Mouse (Mus musculus) MEL (cell line): ENCODE measurements at regions not wholly inside any gene's neighbourhood (a gene's known extent, or its start where the extent isn't known, plus 50 kb on each side); places are given as distances from the start of the nearest gene placed in this dataset.

ENCODE experiments used
- DNase-seq: peaks from one replicate; pipeline ENCODE4 v3.0.0; 2011; ENCODE audit warnings: low read depth, low spot score
- H3K27ac ChIP-seq: 2 replicates; pipeline ENCODE4 v1.5.1; 2012; ENCODE audit warnings: low read depth, mild to moderate bottlenecking, control low read depth, low read length, moderate library complexity; ENCODE audit not compliant: control insufficient read depth
- H3K27me3 ChIP-seq, 2 experiments: fragments of 150-350 bp in 1 of 2; sonication (generic) in 1 of 2; 2 replicates each; pipeline ENCODE4 v1.6.1; 2012; ENCODE audit warnings: low read length in 2 of 2, mild to moderate bottlenecking in 2 of 2, improper control_type of control experiment in 1 of 2, moderate library complexity in 1 of 2; ENCODE audit not compliant: insufficient read depth in 2 of 2, control insufficient read depth in 1 of 2
- H3K36me3 ChIP-seq, 2 experiments: 2 replicates each; pipeline ENCODE4 v1.6.1; 2012 to 2014; ENCODE audit warnings: low read length in 2 of 2, improper control_type of control experiment in 1 of 2, inconsistent platforms in 1 of 2, mild to moderate bottlenecking in 1 of 2; ENCODE audit not compliant: insufficient read depth in 2 of 2, control insufficient read depth in 1 of 2
- H3K4me1 ChIP-seq, 2 experiments: fragments of 150-350 bp in 1 of 2; sonication (generic) in 1 of 2; 2 replicates each; pipeline ENCODE4 v1.6.1; 2012; ENCODE audit warnings: low read length in 2 of 2, improper control_type of control experiment in 1 of 2, mild to moderate bottlenecking in 1 of 2; ENCODE audit not compliant: insufficient read depth in 2 of 2, control insufficient read depth in 1 of 2
- H3K4me3 ChIP-seq, 2 experiments: fragments of 150-350 bp in 1 of 2; sonication (generic) in 1 of 2; 2 replicates each; pipeline ENCODE4 v1.5.1; 2012; ENCODE audit warnings: low read depth in 2 of 2, low read length in 2 of 2, mild to moderate bottlenecking in 2 of 2, moderate library complexity in 2 of 2, control low read depth in 1 of 2, improper control_type of control experiment in 1 of 2; ENCODE audit not compliant: control insufficient read depth in 1 of 2, insufficient read depth in 1 of 2
- H3K79me2 ChIP-seq: 2 replicates; pipeline ENCODE4 v1.6.1; 2012; ENCODE audit warnings: mild to moderate bottlenecking, low read length, moderate library complexity; ENCODE audit not compliant: control insufficient read depth, poor library complexity, insufficient read depth
- H3K9ac ChIP-seq: 2 replicates; pipeline ENCODE4 v1.6.1; 2012; ENCODE audit warnings: low read depth, mild to moderate bottlenecking, control low read depth, low read length, moderate library complexity; ENCODE audit not compliant: control insufficient read depth, poor library complexity, severe bottlenecking
- H3K9me3 ChIP-seq: fragments of 150-350 bp; sonication (generic); replicated peaks from 2 replicates; pipeline ENCODE4 v1.6.1; 2012; ENCODE audit warnings: mild to moderate bottlenecking, low read length, improper control_type of control experiment, moderate library complexity; ENCODE audit not compliant: insufficient read depth
- BHLHE40 ChIP-seq: IDR thresholded peaks from 2 replicates; pipeline ENCODE4 v1.6.1; 2012; ENCODE audit warnings: low read depth, mild to moderate bottlenecking, inconsistent platforms, low read length, improper control_type of control experiment, borderline replicate concordance
- ELF1 ChIP-seq: IDR thresholded peaks from 2 replicates; pipeline ENCODE4 v1.6.1; 2014; ENCODE audit warnings: low read depth, mild to moderate bottlenecking, inconsistent platforms, low read length, improper control_type of control experiment, moderate library complexity
- EP300 ChIP-seq, 2 experiments: IDR thresholded peaks; 2 replicates each; pipeline ENCODE4 v1.6.1; 2011; ENCODE audit warnings: improper control_type of control experiment in 2 of 2, low read length in 2 of 2, low read depth in 1 of 2, mild to moderate bottlenecking in 1 of 2
- ETS1 ChIP-seq: IDR thresholded peaks from 2 replicates; pipeline ENCODE4 v1.6.1; 2012; ENCODE audit warnings: low read depth, mild to moderate bottlenecking, inconsistent platforms, low read length, improper control_type of control experiment, moderate library complexity
- GABPA ChIP-seq: IDR thresholded peaks from 2 replicates; pipeline ENCODE4 v1.6.1; 2012; ENCODE audit warnings: low read depth, mild to moderate bottlenecking, inconsistent platforms, low read length, improper control_type of control experiment, moderate library complexity
- GATA1 ChIP-seq: IDR thresholded peaks from 2 replicates; pipeline ENCODE4 v1.6.1; 2011; ENCODE audit warnings: low read depth, low read length, improper control_type of control experiment
- KAT2A ChIP-seq: conservative IDR thresholded peaks from 2 replicates; pipeline ENCODE4 v1.6.1; 2012; ENCODE audit warnings: low read depth, low read length, improper control_type of control experiment, inconsistent platforms
- MAFK ChIP-seq: IDR thresholded peaks from 2 replicates; pipeline ENCODE4 v1.6.1; 2011; ENCODE audit warnings: low read depth, mild to moderate bottlenecking, low read length, improper control_type of control experiment, borderline replicate concordance
- MAX ChIP-seq: IDR thresholded peaks from 2 replicates; pipeline ENCODE4 v1.6.1; 2011; ENCODE audit warnings: low read length, improper control_type of control experiment
- MAZ ChIP-seq: IDR thresholded peaks from 2 replicates; pipeline ENCODE4 v1.6.1; 2012; ENCODE audit warnings: low read depth, mild to moderate bottlenecking, inconsistent platforms, low read length, improper control_type of control experiment
- MXI1 ChIP-seq: IDR thresholded peaks from 2 replicates; pipeline ENCODE4 v1.6.1; 2011; ENCODE audit warnings: mild to moderate bottlenecking, low read depth, low read length, improper control_type of control experiment
- MYC ChIP-seq: IDR thresholded peaks from 2 replicates; pipeline ENCODE4 v1.6.1; 2011; ENCODE audit warnings: low read depth, mild to moderate bottlenecking, low read length, improper control_type of control experiment, moderate library complexity
- NELFE ChIP-seq: IDR thresholded peaks from 2 replicates; pipeline ENCODE4 v1.6.1; 2011; ENCODE audit warnings: low read depth, low read length, improper control_type of control experiment
- POLR2A ChIP-seq, 2 experiments: IDR thresholded peaks; 2 replicates each; pipeline ENCODE4 v1.6.1; 2011 to 2012; ENCODE audit warnings: low read length in 2 of 2, mild to moderate bottlenecking in 2 of 2, control low read depth in 1 of 2, improper control_type of control experiment in 1 of 2, low read depth in 1 of 2, moderate library complexity in 1 of 2; ENCODE audit not compliant: control insufficient read depth in 1 of 2, insufficient read depth in 1 of 2, poor library complexity in 1 of 2
- POLR2AphosphoS2 ChIP-seq: IDR thresholded peaks from 2 replicates; pipeline ENCODE4 v1.6.1; 2011; ENCODE audit warnings: low read length, improper control_type of control experiment
- RCOR1 ChIP-seq: IDR thresholded peaks from 2 replicates; pipeline ENCODE4 v1.6.1; 2012; ENCODE audit warnings: low read depth, mild to moderate bottlenecking, inconsistent platforms, low read length, improper control_type of control experiment
- SIN3A ChIP-seq: IDR thresholded peaks from 2 replicates; pipeline ENCODE4 v1.6.1; 2012; ENCODE audit warnings: low read length, improper control_type of control experiment, inconsistent platforms
- TAL1 ChIP-seq: IDR thresholded peaks from 2 replicates; pipeline ENCODE4 v1.6.1; 2012; ENCODE audit warnings: mild to moderate bottlenecking, inconsistent platforms, low read length, moderate library complexity, mixed read lengths
- TBP ChIP-seq: IDR thresholded peaks from 2 replicates; pipeline ENCODE4 v1.8.0; 2011; ENCODE audit warnings: low read depth, low read length, improper control_type of control experiment
- TCF12 ChIP-seq: IDR thresholded peaks from 2 replicates; pipeline ENCODE4 v1.6.1; 2014; ENCODE audit warnings: low read depth, mild to moderate bottlenecking, inconsistent platforms, low read length, improper control_type of control experiment, moderate library complexity
- UBTF ChIP-seq: IDR thresholded peaks from 2 replicates; pipeline ENCODE4 v1.6.1; 2012; ENCODE audit warnings: low read depth, mild to moderate bottlenecking, inconsistent platforms, low read length, improper control_type of control experiment, moderate library complexity, borderline replicate concordance; ENCODE audit not compliant: insufficient read depth
- USF1 ChIP-seq: IDR thresholded peaks from 2 replicates; pipeline ENCODE4 v1.6.1; 2014; ENCODE audit warnings: low read depth, mild to moderate bottlenecking, inconsistent platforms, low read length, improper control_type of control experiment, moderate library complexity
- ZKSCAN1 ChIP-seq: IDR thresholded peaks from 2 replicates; pipeline ENCODE4 v1.6.1; 2012; ENCODE audit warnings: low read depth, mild to moderate bottlenecking, inconsistent platforms, low read length, improper control_type of control experiment, moderate library complexity
- ZNF384 ChIP-seq: IDR thresholded peaks from 2 replicates; pipeline ENCODE4 v1.6.1; 2012; ENCODE audit warnings: low read depth, mild to moderate bottlenecking, inconsistent platforms, low read length, improper control_type of control experiment

DNA sequence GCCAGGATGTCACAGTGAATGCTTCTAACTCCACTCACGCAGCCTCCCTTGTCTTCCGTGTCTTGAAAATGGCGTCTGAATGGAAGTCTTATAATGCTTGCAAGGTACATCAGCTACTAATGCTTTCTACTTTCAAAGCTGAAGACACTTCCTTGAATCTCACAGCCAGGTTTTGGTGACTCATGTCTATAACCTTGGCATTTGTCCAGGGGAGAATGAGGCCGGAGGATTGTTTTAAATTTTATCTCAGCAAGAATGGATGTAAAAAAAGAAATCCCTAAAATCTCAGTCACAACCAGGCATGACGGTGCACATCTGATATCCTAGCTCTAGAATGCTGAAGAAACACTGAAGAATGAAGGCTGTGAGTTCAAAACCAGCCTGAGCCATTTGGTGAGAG lies 131.4 kb downstream of the Etnk1 start:
- Histone ChIP-seq H3K9me3 (no peaks in the 10 kb centered on the region), H3K27me3 (peaks cover 0 to 1% of the 10 kb centered on the region in 2 experiments; a peak in 1 of 4 replicates), H3K9ac (no peak overlapping the region), H3K79me2 (no peaks in the 10 kb centered on the region), H3K4me1 (no peaks in the 10 kb centered on the region), H3K4me3 (no peak overlapping the region), H3K36me3 (no peaks in the 10 kb centered on the region), H3K27ac (no peak overlapping the region)
- TF ChIP-seq RCOR1 (peak; percentile 18; the same call in 1 of the 2 replicates), EP300 (IDR thresholded peaks at IDR 0.05; ENCODE audit: low read depth in 1 of 2, low read length in 2 of 2) (no peak)
- peak; percentile 14 for DNase-seq

DNA sequence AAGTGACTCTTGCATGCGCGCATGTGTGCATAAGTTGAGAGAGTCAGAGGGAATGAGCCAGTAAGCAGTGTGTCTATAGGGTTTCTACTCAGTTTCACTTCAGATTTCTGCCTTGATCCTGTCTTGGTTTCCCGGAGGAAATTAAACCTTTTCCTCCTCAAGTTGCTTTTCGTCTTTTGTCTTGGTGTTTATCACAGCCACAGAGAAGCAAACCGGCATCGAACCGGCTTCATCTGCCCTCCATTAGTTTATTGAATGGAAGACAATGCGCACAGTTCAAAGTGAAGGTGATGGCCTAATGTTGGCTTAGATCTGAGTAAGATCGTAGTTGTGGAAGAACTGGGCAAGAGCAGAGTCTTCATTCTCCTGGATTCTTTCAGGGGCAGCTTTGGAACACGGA lies 134.4 kb downstream of the Etnk1 start:
- no peak overlapping the region for H3K9ac ChIP-seq
- no peak overlapping the region for H3K27ac ChIP-seq
- H3K79me2 ChIP-seq, result no peaks in the 10 kb centered on the region
- DNase-seq, result no peak
- peaks cover 0 to 1% of the 10 kb centered on the region in 2 experiments; a peak in 1 of 4 replicates for H3K27me3 ChIP-seq
- no peaks in the 10 kb centered on the region for H3K9me3 ChIP-seq
- no peak overlapping the region for H3K4me3 ChIP-seq
- H3K36me3 ChIP-seq, result no peaks in the 10 kb centered on the region
- H3K4me1 ChIP-seq, result no peaks in the 10 kb centered on the region
- no peak for TF ChIP-seq USF1
- no peak for TF ChIP-seq TBP
- TF ChIP-seq BHLHE40, result no peak
- no peak for TF ChIP-seq KAT2A
- no peak for TF ChIP-seq MXI1
- TF ChIP-seq NELFE, result no peak
- no peak for TF ChIP-seq GATA1
- no peak for TF ChIP-seq GABPA

DNA sequence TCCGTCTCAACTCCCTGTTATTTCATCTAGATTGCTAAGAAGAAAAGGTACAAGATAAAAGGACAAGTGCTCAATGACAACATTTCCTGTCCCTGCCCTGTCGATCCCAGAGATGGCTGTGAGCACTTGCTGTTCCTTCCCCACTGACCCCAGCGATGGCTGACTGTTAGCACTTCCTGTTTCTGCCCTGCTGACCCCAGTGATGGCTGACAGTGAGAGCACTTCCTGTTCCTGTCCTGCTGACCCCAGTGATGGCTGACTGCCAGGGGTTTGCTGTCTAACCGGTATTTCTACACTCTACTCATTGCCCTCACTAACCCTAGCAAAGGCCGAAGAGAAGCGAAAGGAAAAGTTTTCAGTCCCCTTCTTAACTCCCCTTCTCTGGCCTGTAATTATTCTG lies 140.3 kb downstream of the Etnk1 start:
- Histone ChIP-seq H3K9me3 (no peaks in the 10 kb centered on the region), H3K79me2 (no peaks in the 10 kb centered on the region), H3K9ac (no peak overlapping the region), H3K36me3 (no peaks in the 10 kb centered on the region), H3K27ac (no peak overlapping the region), H3K4me3 (no peak overlapping the region), H3K27me3 (no peaks in the 10 kb centered on the region), H3K4me1 (no peaks in the 10 kb centered on the region)
- no peak for TF ChIP-seq POLR2A (IDR thresholded peaks at IDR 0.05; ENCODE audit: control insufficient read depth in 1 of 2, insufficient read depth in 1 of 2, low read depth in 1 of 2, low read length in 2 of 2, poor library complexity in 1 of 2)
- TF ChIP-seq ZKSCAN1, result no peak
- no peak for TF ChIP-seq UBTF
- TF ChIP-seq NELFE, result no peak
- TF ChIP-seq ETS1, result no peak
- TF ChIP-seq MAZ, result no peak
- no peak for TF ChIP-seq ZNF384
- TF ChIP-seq MAX, result no peak
- no peak for TF ChIP-seq TAL1
- TF ChIP-seq RCOR1, result no peak
- no peak for TF ChIP-seq POLR2AphosphoS2
- no peak for TF ChIP-seq TCF12
- TF ChIP-seq MYC, result no peak
- no peak for TF ChIP-seq MAFK
- TF ChIP-seq ELF1, result no peak
- no peak for TF ChIP-seq SIN3A
- DNase-seq, result peak; percentile 13
